Mouse (Mus musculus): ENCODE measurements around the gene Gm4301.
A peak's percentile ranks its signal among the peaks of the same experiment; 100 is the strongest.
"Not testable (repeated sequence)": the region's sequence is repeated elsewhere in the genome, so short reads cannot be mapped to it uniquely, and the experiment has no call there.

Gm4301 gene

GRCm38 (mm10) chr10:100335376-100335775, at the start of gene Gm4301:
Gene Gm4301 (plus strand): TSS chr10:100335676.
- DNase-seq, result not testable (repeated sequence)

- DNase-seq, result no peak
Observed at GRCm38 (mm10) chr10:100296105-100296504, 39.4 kb upstream of the Gm4301 start.

GRCm38 (mm10) chr10:100300106-100300505, 35.4 kb upstream of the Gm4301 start:
- DNase-seq, result not testable (repeated sequence)

DNA sequence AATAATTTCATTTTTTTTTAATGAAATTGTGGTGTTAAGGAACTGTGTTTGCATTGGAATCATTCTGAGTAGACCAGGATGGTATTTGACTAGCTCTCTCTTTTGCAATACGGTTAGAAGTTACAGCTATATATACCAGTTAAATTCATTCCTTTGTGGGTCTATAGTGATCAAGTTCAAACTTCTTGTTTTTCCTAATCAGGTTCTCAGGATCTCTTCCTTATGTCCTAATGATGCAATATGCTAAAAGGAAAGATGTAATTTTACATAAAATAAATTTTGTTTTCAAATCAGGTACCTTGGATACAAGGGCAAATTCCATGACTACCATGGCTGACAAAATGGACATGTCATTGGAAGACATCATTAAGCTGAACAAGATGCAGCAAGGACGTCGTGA, 5.1 kb downstream of the Gm4301 start, which contains the start of gene Gm4302:
Gene Gm4302 (plus strand): TSS at position 301 of the 400 bp plus-strand sequence.
- not testable (repeated sequence) for DNase-seq

DNA sequence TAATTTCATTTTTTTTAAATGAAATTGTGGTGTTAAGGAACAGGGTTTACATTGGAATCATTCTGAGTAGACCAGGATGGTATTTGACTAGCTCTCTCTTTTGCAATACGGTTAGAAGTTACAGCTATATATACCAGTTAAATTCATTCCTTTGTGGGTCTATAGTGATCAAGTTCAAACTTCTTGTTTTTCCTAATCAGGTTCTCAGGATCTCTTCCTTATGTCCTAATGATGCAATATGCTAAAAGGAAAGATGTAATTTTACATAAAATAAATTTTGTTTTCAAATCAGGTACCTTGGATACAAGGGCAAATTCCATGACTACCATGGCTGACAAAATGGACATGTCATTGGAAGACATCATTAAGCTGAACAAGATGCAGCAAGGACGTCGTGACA, 10.2 kb downstream of the Gm4301 start, which contains the start of gene Gm4303:
Gene Gm4303 (plus strand): TSS at position 301 of the 400 bp plus-strand sequence.
- DNase-seq, result not testable (repeated sequence)

GRCm38 (mm10) chr10:100350793-100351192, 15.3 kb downstream of the Gm4301 start, which contains the start of gene Gm4305:
Gene Gm4305 (plus strand): TSS chr10:100351093.
- not testable (repeated sequence) for DNase-seq

DNA sequence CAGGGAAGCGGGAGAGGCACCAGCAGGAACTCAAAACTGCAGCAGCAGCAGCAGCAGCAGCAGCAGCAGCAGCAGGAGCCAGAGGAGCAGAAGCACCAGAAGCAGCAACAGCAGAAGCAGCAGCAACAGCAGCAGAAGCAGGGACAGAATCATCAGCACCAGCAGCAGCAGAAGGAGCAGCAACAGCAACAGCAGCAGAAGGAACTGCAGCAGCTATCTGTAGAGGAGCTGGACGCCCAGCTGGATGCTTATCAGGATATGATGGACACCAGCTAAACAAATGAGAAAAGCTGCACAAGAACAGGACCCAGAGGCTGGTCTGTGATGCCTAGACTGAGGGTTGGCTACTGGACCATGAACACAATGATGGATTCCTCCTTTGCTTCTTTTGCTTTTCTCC, 21.4 kb downstream of the Gm4301 start:
- DNase-seq, result peak in 1 of 2 experiments; percentile 4

- not testable (repeated sequence) for DNase-seq
Observed at GRCm38 (mm10) chr10:100361038-100361437, 25.6 kb downstream of the Gm4301 start, which contains the start of gene Gm4307. Gene Gm4307 (plus strand): TSS chr10:100361338.

GRCm38 (mm10) chr10:100382460-100382859, 47.0 kb downstream of the Gm4301 start, which contains the start of gene Gm4312:
Gene Gm4312 (minus strand): TSS chr10:100382560.
- DNase-seq, result not testable (repeated sequence)

Measured in cerebellum, postnatal 36 days (tissue).